Mouse (Mus musculus): ENCODE data around the gene Mfsd12.

Gene Mfsd12

DNA sequence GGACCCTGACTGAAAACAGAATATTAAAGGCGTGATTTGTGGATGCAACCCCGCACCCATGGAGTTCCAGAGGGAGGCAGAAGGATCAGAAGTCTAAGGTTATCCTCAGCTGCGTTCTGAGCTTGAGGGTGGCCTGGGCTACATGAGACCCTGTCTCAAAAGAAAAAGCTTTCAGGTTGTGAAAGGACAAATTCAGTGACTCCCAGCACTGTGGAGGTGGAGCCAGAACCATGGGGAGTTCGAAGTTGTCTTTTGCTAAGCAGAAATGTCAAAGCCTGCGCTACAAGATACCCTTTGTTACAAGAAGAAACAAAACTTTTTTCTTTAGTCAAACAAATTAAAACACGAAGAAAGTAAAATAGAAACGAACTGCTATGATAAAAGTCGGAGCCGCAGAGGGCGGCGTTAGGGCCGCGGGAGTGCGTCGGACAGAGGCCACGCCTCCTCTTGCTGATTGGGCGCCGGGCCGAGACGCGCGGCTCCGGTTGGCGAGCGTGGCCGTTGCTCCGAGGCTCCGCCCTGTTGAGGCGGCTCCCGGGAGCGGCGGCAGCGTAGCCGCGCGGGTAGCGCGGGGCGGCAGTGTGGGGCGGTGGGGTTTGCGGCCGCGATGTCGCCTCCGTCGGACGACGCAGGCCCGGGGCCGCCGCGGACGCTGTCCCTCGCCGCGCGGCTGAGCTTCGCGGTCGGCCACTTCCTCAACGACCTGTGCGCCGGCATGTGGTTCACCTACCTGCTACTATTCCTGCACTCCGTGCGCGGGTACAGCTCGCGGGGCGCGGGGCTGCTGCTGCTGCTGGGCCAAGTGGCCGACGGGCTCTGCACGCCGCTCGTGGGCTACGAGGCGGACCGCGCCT, at the start of gene Mfsd12:
Gene Mfsd12 (plus strand): TSS at position 501 of the 854 bp plus-strand sequence.
- peak; percentile 89 for DNase-seq

DNA sequence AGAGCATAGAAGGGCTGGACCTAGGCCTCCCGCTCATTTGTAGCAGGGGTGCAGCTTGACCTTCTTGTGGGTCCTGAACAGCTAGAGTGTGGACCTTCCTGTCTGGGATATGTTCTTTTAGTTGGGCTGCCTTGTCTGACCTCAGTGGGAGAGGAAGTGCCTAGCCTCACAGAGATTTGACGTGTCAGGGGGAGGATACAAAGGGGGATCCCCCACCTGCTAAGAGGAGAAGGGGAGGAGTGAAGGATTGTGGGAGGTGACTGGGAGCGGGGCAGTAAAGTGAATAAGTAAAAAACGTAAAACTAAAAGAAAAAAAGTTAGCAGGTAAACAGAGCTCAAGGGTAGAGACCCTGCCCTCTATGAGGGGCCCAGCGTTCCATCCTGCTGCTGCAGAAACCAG, 47.7 kb upstream of the Mfsd12 start:
- DNase-seq, result no peak

DNA sequence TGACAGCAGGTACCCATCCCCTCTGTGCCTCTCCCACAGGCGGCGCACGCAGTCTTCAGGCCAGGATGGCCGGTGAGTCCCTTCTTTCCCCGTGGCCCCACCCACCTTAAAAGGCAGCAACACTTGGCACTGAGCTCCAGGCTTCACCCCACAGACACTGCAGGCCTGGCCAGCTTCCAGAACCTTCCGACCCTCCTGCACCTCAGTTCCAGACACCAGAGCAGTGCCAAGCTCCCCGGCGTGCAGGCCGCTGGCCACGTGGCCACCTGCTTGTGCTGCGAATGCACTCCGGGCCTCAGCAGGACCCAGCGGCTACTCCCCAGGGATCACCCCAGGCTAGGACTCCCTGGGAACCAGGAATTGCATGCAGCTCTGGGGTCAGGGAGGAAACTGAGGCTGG, 43.7 kb upstream of the Mfsd12 start:
- DNase-seq, result peak; percentile 37

DNA sequence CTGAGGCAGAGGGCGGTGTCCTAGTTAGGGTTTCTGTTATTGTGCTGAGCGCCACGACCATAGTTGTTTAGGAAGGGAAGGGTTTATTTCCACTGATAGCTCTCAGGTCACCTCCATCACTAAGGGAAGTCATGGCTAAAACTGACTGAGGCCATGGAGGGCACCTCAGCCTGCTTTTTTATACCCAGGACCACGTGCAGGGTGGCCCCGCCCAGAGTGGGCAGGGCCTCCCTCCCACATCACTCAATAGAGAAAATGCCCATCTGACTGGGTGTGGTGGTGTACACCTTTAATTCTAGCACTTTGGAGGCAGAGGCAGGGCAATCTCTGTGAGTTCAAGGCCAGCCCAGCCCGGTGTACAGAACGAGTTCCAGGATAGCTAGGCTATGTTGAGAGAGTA, 43.1 kb upstream of the Mfsd12 start:
- DNase-seq, result no peak

DNA sequence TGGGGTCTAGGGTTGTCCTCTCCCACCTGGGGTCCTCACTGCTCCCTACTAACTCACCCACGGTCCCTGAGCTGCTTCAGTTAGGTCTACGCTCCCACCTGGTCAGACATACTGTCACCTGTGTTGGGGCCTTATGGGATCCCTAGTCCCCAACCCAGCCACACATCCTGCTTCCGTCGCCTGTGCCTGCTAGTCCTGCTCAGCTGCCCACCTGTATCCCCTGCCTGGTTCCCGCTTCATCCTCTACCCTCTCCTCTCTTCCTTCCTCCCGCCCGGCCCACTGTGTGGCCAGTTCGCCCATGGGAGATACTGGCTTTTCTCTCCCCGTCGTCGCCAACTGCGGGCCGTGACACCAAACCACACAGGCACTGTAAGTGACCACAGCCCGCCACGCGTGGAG, 41.7 kb upstream of the Mfsd12 start:
- no peak for DNase-seq

DNA sequence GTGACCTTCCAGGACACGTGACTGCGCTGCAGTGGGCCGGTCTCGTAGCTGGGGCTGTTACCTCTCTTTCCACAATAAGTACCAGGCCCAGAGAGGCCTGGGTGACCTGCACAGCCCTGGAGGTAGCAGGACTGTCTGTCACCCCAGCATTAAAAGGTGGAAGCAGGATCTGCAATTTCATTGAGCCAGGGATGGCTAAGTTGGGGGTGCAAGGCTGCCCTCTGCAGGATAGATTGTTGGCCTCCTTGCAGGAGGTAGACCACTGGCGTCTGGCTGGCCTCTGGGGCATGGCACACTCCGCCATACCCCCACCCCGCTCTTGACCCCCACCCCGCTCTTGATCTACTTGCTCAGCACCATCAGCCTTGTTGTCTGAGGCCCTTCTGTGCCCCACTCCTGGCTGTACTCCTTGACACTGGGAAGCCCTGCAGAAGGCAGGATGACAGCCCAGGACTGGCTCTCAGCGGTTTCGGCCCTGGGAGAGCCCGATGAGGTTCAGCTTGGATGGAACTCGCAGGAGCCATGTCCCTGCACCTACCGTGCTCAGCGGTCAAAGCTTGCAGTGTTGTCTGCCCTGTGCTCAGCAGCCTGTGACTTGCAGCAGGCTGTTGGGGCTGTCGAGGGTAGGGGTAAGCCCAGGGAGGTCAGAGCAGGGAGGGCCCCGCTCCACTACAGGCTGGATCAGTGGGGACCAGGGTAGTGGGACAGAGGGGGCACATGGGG, 40.8 kb upstream of the Mfsd12 start:
- peak; percentile 39 for DNase-seq

DNA sequence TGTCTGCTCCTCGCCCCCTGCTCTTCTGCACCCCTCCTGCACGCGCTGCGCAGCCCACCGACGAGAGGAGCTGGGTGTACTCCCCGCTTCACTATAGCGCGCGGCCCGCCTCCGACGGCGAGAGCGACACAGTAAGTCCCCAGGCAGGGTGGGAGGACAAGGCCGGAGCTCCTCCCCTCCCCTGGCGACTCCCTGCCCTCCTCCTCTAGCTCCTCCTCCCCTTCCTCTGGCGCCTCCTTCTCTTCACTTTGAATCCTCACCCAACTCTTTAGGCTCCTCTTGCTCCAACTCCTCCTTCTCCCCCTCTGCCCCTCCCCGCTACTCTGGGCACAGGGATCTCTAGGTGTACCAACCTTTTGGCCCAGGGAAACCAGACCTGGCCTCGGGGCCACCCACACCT, 40.0 kb upstream of the Mfsd12 start:
- peak; percentile 39 for DNase-seq

DNA sequence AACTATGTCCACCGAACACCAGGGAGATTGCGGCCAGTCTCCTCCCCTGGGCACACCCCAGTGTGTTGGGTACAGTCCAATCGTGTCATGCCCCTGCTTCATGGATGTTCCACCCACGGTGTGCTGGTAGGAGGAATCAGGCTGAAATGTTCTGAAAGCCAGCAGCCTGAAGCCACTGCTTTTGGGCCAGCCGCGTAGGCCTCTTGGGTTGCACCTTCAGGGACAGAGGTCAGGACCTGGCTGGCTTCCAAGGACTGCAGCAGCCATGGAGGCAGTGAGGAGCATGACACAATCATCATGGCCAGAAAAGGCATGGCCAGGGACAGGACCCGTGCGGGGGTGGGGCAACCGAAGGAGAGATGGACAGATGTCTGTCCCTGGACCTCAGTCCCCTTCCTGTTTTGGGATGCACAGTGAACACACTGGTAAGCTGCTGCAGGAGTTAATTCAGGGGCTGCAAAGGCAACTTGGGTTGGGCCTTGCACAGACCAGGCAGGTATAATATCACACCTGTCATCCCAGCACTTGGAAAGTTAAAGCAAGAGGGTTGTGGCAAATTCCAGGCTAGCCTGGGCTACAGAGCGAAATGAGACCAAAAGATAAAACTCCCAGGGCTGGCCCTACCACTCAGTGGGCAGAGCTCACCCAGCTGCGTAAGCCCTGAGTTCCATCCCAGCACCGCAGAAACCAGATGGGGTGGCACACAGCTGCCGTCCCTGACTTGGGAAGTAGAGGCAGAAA, 38.5 kb upstream of the Mfsd12 start:
- DNase-seq, result no peak

DNA sequence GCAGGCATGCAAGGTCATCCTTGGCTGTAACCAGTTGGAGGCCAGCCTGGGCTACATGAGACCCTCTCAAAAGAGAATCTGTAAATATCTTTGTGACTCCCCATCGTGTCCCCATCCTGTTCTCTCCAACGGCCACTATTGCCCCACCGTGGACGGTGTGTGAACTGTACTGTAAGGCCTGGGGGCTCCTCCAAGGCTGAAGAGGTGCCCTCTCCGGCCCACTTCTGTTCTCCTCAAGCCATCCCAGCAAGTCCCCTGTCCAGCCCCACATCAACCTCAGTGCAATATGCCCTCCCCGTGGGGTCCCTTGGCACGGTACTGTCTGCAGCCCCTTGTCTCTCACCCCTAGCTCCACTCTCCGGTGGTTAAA, 38.0 kb upstream of the Mfsd12 start:
- DNase-seq, result no peak

DNA sequence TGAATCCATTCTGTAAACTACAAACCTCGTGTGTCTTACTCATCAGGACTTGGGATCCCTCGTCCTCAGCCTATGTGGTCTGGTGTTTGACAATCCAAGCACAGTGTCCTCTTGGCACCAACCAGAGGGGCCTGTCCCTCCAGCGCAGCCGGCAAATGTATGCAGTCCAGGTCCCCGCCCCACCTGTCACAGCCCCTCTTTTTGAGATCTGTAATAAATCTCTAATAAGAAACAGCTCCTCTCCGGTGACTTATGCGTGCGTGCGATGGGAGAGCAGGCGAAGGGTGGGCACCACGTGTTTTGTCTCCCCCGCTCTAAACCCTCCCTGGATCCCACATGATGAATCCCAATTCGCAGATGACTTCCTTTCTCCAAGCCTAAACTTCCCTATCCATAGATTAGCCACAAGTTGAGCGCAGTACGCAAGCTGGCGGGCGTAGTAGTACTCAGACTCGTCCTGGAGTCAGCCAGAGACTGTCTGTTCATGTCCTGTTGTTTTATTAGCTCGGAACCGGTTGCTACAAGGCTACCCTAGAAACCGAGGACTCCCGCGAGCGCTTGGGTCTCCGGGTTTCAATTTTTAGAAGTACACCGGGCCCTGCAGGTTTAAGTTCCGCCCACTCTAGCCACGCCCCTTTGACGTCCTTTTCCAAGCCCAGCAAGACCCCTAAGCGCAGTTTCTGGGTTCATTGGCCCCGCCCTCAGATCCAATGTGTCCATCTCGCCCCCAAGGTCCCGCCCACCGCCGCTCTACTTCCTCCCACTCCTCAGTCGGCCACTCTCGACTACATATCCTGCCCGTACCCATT, 37.3 kb upstream of the Mfsd12 start:
- DNase-seq, result peak; percentile 54

DNA sequence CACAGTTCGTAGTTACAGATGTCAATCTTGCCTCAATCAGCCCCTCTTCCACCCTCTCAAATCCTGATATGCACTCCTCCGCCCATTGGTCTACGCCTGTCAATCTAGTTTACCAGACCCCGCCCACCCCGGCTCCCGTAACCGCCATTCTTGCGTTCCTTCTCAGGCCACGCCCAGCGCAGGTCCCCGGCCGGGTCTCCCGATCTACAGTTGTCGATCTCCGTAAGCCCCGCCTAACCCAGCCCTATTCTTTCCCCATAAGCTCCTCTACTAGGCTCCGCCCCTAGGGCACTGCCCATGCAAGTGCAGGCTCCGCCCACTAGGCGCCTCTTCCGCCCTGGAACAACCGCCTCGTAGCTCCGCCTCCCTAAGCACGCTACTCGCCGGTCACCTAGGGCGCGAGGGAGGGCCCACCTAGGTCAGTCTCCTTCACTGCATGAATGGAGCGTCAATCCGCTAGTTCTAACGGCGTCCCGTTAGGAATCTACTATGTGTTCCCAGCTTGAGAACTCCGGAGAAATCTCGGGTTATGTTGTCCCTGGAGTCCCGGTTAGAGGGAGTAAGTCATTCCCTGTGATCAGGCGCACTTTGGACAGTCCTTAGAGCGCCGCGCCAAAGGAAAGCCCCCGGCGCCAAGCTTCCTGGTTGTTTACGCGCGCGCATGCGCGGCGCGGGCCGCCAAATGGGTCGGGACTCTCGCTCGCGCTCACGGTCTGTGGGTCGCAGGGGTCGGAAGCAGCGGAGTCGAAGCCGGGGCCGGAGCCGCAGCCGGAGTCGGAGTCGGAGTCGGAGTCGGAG, 36.5 kb upstream of the Mfsd12 start, which contains the start of gene Cactin:
Gene Cactin (plus strand): TSS at position 554 of the 798 bp plus-strand sequence.
- peak; percentile 99 for DNase-seq

DNA sequence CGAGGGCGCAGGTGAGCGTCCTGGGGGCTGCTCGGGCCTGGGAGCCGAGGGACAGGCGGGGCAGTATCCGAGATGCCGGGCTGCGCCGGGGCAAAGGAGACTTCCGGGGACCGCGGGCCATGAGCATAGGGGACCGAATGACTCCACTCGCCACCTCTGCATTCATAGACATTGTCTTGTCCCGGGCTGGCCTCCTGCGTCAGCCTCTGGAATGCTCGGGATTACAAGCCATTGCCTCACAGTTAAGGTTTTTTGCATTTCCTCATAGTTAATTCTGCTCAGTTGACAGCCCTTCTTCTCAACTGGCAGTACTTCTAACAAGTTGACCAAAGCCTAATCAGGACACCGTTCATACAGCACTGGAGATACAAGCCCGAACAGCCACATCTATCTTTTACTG, 35.9 kb upstream of the Mfsd12 start:
- no peak for DNase-seq

DNA sequence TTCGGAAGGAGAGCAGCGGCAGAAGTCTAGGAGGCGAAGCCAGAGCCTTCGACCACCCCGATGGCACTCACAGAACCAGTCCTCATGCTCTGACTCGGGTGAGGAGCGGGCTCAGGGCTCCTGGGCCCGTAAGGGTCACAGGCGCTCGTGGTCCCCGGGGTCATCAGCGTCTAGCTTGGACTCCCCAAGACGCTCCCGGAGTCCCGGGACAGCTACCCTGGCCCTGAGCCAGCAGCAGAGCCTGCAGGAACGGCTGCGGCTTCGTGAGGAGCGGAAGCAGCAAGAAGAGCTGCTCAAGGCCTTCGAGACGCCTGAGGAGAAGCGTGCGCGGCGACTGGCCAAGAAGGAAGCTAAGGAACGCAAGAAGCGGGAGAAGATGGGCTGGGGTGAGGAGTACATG, 34.8 kb upstream of the Mfsd12 start:
- DNase-seq, result no peak

DNA sequence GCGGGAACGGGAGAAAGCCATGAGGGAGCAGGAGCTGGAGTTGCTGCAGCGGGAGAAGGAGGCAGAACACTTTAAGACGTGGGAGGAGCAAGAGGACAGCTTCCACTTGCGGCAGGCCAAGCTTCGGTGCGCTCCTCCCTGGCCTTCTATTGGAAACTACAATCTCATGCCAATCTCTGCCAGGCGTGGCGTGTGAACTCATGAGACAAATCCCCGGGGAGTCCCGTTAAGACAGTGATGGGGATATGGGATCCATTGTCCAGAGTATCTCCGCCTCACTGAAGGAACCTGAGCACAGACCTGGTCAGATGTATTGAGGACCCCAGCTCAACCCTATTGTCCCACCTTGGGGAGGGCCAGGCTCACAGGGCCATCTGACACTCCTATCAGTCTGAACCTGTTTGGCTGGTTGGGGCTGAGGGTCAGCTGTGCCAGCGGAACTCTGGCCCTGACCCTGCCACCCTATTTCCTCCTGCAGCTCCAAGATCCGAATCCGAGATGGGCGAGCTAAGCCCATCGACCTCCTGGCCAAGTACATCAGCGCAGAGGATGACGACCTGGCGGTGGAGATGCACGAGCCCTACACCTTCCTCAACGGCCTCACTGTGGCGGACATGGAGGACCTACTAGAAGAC, 34.0 kb upstream of the Mfsd12 start:
- DNase-seq, result no peak

DNA sequence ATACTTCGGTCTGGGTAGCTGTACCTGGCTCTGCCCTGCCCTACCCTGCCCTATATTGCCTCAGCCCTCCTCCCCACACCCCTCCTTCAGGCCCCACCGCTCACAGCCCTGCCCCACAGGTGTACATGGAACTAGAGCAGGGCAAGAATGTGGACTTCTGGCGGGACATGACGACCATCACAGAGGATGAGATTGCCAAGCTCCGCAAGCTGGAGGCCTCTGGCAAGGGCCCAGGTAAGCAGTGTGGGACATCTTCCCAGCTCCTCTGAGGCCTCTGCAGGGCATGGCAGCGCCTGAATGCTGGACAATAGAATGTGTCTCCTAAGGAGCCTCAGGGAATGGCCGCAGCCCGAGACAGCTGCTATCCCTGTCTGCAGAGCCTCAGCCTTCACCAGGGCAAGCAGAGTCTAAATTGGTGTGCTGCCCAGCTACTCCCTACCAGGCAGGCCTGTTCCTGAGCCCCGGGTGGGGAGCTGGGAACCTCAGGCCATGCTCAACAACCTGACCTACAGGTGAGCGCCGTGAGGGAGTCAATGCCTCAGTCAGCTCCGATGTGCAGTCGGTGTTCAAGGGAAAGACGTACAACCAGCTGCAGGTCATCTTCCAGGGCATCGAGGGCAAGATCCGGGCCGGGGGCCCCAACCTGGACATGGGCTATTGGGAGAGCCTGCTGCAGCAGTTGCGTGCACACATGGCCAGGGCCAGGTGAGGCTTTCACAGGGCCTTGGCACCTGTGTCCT, 33.3 kb upstream of the Mfsd12 start:
- no peak for DNase-seq

DNA sequence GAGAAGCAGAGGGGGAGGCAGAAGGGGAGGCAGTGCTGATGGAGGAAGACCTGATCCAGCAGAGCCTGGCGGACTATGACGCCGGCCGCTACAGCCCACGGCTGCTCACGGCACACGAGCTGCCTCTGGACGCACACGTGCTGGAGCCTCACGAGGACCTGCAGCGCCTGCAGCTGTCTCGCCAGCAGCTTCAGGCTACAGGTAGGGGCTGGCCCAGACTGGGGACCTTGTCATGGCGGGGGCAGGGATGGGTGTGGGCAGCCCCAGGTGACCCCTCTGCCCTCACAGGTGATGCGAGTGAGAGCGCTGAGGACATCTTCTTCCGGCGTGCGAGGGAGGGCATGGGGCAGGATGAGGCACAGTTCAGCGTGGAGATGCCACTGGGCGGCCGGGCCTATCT, 32.1 kb upstream of the Mfsd12 start:
- no peak for DNase-seq

DNA sequence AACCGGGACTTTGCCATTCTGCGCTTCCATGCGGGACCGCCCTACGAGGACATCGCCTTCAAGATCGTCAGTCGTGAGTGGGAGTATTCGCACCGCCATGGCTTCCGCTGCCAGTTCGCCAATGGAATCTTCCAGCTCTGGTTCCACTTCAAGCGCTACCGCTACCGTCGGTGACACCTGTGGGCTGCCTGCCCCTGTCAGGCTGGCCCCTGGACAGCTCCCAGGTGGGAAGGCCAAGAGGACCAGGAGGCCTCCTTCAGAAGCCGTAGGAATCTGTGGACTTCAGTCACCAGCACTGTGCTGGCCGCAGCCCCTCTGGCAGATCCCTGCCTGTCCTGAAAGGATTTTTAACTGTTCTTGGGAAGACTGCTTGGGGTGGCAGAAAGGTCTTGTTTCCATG, 31.5 kb upstream of the Mfsd12 start:
- no peak for DNase-seq

DNA sequence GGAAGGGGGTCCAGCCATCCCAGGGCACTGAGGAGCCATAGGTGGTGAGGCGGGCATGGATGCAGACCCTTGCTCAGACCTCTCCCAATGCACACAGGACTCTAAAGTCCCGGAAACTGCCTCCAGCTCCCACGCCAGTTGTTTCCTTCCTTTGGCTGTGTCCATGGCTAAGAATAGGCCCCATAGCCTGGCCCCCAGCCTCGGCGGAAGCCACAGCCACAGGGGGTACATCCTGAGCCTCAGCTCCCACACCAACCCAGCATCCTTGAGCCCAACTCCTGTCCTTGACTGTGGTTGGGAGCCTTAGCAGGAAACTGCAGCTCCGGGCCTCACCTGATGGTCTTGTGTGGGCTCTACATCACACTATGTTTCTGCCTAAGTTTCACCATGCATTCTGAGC, 30.4 kb upstream of the Mfsd12 start:
- no peak for DNase-seq

DNA sequence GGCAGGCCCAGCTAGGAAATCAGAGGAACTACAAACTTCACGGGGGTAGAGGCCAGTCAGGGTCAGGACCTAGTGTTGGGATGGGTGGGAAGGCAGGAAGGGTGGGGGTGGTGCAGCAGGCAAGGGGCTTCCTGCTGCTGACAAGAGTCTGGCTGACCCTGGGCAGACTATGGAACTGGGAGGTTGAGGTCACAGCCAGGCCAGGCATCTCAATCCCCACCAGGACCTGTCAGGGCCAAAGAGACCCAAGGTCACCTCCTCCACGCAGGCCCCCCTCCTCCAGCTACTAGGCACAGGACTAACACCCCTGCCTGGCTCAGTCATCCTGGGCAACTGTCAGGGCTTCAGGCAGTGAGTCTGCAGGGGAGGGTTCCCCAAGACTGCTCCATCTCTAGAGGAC, 29.3 kb upstream of the Mfsd12 start:
- no peak for DNase-seq

DNA sequence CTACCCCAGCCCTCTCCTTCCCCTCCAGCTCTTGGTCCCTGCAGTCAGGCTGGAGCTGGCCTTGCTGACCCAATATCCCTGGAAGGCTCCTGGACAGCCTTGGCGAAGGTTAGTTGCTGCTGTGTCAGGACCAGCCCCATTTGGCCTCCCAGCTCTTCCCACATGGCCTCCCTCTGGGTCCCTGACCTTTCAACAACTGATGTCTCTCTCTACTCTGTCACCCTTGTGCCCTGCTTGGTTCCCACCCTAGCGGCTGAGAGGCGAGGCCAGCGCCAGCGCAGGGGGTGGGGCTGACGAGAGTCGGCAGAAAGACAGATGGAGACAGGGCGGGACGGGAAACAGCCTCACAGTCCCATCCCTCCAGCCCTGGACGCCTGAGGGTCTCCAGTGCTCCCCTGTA, 28.9 kb upstream of the Mfsd12 start, which contains the start of gene Tbxa2r:
Gene Tbxa2r (plus strand): TSS at position 346 of the 400 bp plus-strand sequence.
- no peak for DNase-seq

Measured in cerebellum, adult 11 months (tissue).